Mouse (Mus musculus) cortical plate, adult 2 months (tissue): ENCODE measurements around the gene Nudt19.

Source experiments
- CTCF ChIP-seq: fragments of 200-500 bp; IDR thresholded peaks from 2 replicates; pipeline ENCODE4 v1.5.1; 2011; ENCODE audit warnings: mild to moderate bottlenecking, control low read depth, low read length; ENCODE audit not compliant: insufficient read depth; ENCODE audit errors: extremely low read depth
- POLR2A ChIP-seq: fragments of 200-500 bp; IDR thresholded peaks from 2 replicates; pipeline ENCODE4 v1.6.1; 2011; ENCODE audit warnings: mild to moderate bottlenecking, low read length, control low read depth; ENCODE audit not compliant: insufficient read depth; ENCODE audit errors: extremely low read depth

- no peak for TF ChIP-seq POLR2A
- no peak for TF ChIP-seq CTCF
Observed at GRCm38 (mm10) chr7:35526795-35527194, 29.3 kb downstream of the Nudt19 start.
